Mouse (Mus musculus) kidney, adult 2 months (tissue): ENCODE results near the gene Kcnq1.

Experiments
- CTCF ChIP-seq: fragments of 200-500 bp; conservative IDR thresholded peaks from 2 replicates; pipeline ENCODE4 v1.5.1; 2011; ENCODE audit warnings: low read depth, mild to moderate bottlenecking, control low read depth, low read length, moderate library complexity, mixed read lengths; ENCODE audit not compliant: insufficient read depth, insufficient read length
- POLR2A ChIP-seq: fragments of 200-500 bp; IDR thresholded peaks from one replicate; pipeline ENCODE4 v1.6.1; 2011; ENCODE audit warnings: low read depth, low read length, control low read depth

DNA sequence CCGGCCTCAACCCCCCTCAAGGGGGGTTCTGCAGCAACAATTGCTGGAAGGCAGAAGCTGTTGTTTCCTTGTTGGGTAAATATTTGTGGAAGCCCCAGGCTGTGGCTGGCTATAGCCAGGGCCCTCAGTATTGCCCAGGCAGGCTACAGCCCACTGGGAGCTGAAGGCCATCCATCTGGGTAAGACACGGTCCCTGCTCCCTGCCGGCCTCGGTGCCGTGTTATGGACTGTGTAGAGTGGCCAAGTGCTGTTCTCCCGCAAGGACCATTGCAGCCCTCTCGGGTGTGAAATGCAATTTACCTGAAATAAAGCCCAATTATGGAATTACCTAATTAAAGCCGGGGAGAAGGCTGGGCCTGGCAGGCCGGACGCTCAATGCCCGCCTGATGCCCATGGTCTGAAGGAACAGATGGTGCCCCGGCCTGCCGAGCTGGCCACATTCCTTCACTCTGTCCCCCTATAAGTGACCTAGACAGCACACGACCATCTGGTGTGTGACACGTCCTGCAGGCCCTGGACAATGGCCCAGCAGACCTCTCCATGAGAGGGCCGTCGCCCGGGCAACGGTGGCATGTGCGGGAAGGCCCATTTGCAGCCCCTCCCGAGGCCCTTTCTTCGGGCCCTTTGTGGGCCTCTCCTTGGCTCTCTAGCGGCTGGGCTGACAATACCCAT is 322.1 kb downstream of the Kcnq1 start:
- TF ChIP-seq CTCF (no peak), POLR2A (no peak)
